Mouse (Mus musculus) G1E (cell line): ENCODE results near the gene Creb3l2. TPM values are rescaled to one million over a fixed set of nuclear protein-coding genes. Genes with fewer than 3 reads are reported as not detected.

Experiments used
- ATAC-seq: 2 replicates; pipeline ENCODE4 v1.8.0; 2016; ENCODE audit warnings: mild to moderate bottlenecking; ENCODE audit not compliant: insufficient number of reproducible peaks, poor library complexity, low FRiP score, severe bottlenecking; ENCODE audit errors: extremely low read depth
- DNase-seq: peaks from one replicate; pipeline ENCODE4 v3.0.0; 2012; ENCODE audit warnings: low spot score
- H3K27me3 ChIP-seq: 2 replicates; pipeline ENCODE4 v1.6.1; 2012; ENCODE audit warnings: mild to moderate bottlenecking, low read length, inconsistent platforms; ENCODE audit not compliant: insufficient read depth
- H3K36me3 ChIP-seq: replicated peaks from 2 replicates; pipeline ENCODE3; 2012; ENCODE audit warnings: mild to moderate bottlenecking, inconsistent platforms
- H3K4me1 ChIP-seq: 2 replicates; pipeline ENCODE4 v1.6.1; 2012; ENCODE audit warnings: low read depth, low read length, inconsistent platforms, mixed read lengths; ENCODE audit not compliant: insufficient read depth
- H3K4me3 ChIP-seq: 2 replicates; pipeline ENCODE4 v1.5.1; 2012; ENCODE audit warnings: low read depth, mild to moderate bottlenecking, inconsistent platforms, low read length, moderate library complexity, mixed read lengths
- H3K9me3 ChIP-seq: replicated peaks from 2 replicates; pipeline ENCODE4 v1.6.1; 2012; ENCODE audit warnings: inconsistent platforms
- CTCF ChIP-seq: IDR thresholded peaks from 2 replicates; pipeline ENCODE4 v1.5.1; 2012; ENCODE audit warnings: low read depth, low read length, inconsistent platforms, mixed read lengths
- GATA1 ChIP-seq: IDR thresholded peaks from 2 replicates; pipeline ENCODE4 v1.6.1; 2012; ENCODE audit warnings: borderline replicate concordance, low read length, inconsistent platforms, mixed read lengths
- GATA2 ChIP-seq: IDR thresholded peaks from 2 replicates; pipeline ENCODE4 v1.6.1; 2012; ENCODE audit warnings: low read depth, low read length, inconsistent platforms, borderline replicate concordance
- POLR2AphosphoS5 ChIP-seq: IDR thresholded peaks from 2 replicates; pipeline ENCODE4 v1.6.1; 2012; ENCODE audit warnings: low read depth, low read length, inconsistent platforms; ENCODE audit not compliant: insufficient replicate concordance
- TAL1 ChIP-seq: conservative IDR thresholded peaks from 2 replicates; pipeline ENCODE4 v1.6.1; 2012; ENCODE audit warnings: low read depth, low read length, inconsistent platforms, mixed read lengths
- polyA plus RNA-seq: library from polyadenylated mRNA; stranded (reverse); fragments of >175 nt; gene quantifications from 2 replicates; pipeline ENCODE4 v1.2.3, GENCODE M21; 2012
- total RNA-seq, 2 experiments: library from RNA; stranded (forward) in 1 of 2; stranded (reverse) in 1 of 2; fragments of 200-1000 nt in 1 of 2; fragments of >200 nt in 1 of 2; fragmentation: Nextera tagmentation in 1 of 2; gene quantifications; 2 replicates each; pipeline ENCODE4 v1.2.3; 2014 to 2017

The Creb3l2 gene
- total and polyA plus RNA-seq, 3 experiments, result 0.16 TPM; not detected in 2

DNA sequence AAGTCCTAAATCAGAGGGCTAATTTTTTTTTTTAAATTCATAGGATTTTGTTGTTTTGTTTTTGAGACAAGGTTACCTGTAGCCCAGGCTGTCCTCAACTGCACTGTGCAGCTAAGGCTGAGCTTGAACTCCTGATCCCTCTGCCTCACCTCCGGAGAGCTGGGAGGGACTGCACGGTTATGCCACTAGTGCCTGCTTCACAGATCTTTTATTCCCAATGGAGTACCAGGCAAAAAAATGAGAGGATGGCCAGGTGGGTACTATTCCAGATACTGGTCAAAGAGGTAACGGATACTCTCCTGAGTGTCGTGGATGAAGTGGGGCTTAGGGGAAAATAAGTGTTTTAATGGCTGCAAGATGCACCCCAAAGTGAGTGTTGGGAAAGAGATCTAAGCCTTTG, 835 bp upstream of the Creb3l2 start:
- Histone ChIP-seq H3K4me3 (no peak overlapping the region), H3K36me3 (no peaks in the 10 kb centered on the region), H3K4me1 (no peaks in the 10 kb centered on the region), H3K9me3 (peaks cover 3% of the 10 kb centered on the region; the same call in 1 of the 2 replicates), H3K27me3 (peaks cover 9% of the 10 kb centered on the region)
- no peak for DNase-seq
- TF ChIP-seq GATA1 (no peak), CTCF (no peak), GATA2 (no peak), TAL1 (no peak), POLR2AphosphoS5 (no peak)
- ATAC-seq, result no peak

DNA sequence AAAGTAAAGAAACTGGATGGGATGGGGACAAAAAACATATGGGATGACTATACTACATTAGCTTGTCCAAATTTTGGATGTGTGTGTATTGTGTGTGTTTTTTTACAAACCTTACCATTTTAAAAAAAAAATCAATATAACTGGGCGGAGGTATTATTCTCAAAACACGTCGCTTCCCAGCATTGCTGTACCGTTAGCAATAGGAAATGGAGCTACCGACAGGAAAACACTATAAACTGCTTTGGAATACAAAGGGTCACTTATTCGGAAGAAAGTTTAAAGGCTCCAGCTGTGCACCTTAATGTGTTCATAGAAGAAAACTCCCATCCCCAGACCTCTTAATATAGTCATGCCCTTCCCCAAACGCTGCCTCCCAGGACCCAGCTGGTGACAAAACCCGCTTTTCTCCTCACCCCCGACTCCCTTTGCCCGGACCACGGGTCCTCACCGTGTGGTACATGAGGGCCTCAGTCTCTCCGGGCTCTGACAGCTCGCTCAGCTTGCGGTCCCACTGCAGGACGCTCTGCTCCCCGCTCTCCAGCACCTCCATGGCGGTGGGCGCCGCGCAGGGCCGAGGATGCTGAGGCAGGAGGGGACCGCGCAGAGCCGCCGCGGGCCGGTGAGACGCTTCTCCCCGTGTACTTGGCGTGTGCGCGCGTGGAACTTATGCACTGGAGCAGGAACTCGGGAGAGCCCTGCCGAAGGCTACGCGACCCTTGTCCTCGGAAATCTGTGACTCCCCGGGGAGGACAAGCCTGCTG, 515 bp downstream of the Creb3l2 start:
- Histone ChIP-seq H3K4me1 (no peaks in the 10 kb centered on the region), H3K9me3 (peaks cover 3% of the 10 kb centered on the region; the same call in 1 of the 2 replicates), H3K27me3 (peaks cover 9% of the 10 kb centered on the region), H3K4me3 (peak overlapping the region; percentile 23; the same call in 1 of the 2 replicates), H3K36me3 (no peaks in the 10 kb centered on the region)
- no peak for DNase-seq
- no peak for ATAC-seq
- TF ChIP-seq CTCF (no peak), TAL1 (no peak), GATA2 (no peak), GATA1 (no peak), POLR2AphosphoS5 (no peak)

DNA sequence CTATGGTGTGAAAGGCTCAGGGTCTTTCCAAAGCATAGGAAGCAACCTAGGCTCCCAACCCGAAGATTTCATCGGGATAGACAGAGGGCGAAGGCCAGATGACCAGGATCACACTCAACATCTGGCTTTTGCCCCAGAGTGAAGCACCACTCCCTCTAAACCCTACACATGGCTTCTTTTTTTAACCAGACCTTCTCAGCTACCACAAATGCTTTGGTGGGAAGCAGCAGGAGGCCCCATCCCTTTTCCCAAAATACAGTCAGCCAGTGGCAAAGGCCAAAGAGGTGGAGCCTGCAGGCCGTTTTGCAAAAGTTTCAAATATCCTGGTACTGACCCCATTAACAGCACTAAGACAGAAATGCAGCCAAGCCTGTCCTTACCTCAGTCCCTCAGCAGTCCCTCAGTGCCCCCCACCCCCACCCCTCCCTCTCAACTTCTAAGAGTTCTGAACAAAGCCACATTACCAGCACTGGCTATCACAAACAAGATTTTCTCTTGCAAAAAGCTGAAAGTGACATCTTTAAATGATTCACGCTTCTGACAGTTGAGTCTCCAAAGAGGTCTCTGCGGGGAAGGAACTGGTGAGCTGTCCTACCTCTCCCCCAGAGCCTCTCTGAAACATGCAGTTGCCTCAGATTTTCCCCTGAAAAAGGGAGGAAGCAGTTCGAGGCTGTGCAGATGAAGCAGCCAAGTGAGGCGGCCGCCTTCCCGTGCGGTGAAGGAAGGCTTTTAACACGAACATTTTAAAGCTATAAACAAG, 1.3 kb downstream of the Creb3l2 start:
- Histone ChIP-seq H3K27me3 (peaks cover 9% of the 10 kb centered on the region), H3K4me1 (no peaks in the 10 kb centered on the region), H3K4me3 (no peak overlapping the region), H3K36me3 (no peaks in the 10 kb centered on the region), H3K9me3 (peaks cover 3% of the 10 kb centered on the region; the same call in 1 of the 2 replicates)
- ATAC-seq (no peak), DNase-seq (no peak)
- TF ChIP-seq TAL1 (no peak), GATA1 (no peak), CTCF (no peak), POLR2AphosphoS5 (no peak), GATA2 (no peak)

DNA sequence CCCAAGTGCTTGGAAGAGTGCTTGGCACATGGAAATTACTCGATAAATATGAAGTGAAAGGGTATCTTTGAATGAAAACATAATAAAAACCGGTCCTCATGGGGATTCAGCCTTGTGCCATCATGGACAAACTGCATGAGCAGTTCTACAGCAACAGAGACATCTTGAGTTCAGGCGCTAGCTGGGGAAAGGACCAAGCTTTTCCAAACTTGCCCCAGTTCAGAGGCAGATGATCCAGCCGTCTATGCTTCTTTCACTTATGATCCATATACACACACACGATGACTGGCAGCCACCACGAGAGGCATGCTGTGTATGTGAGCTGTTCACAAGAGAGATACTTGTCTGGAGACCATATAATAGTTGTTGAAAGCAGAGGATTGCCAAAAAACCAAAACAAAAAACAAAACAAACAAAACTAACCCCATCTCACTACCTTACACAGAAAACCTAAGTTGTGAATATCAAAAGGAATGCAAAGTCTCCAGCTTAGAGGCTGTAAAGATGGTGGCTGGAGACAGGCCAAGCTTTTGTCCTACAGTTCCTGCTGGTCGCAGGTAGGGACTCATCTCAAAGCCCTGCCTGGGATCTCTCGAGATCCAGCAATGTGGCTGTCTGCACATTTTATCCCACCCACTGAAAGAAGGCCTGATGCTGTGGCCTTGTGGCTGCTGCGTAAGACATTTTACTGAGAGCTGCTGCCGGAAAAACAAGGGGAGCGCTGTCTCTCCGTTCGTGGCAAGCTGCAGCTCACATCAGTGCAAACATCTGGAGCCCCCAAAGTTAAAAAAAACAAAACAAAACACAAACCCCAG, 2.1 kb downstream of the Creb3l2 start:
- no peak for DNase-seq
- TF ChIP-seq GATA2 (no peak), CTCF (no peak), GATA1 (no peak), POLR2AphosphoS5 (no peak), TAL1 (no peak)
- H3K4me1 ChIP-seq, result no peaks in the 10 kb centered on the region
- H3K27me3 ChIP-seq, result peaks cover 9% of the 10 kb centered on the region
- ATAC-seq, result no peak
- peaks cover 3% of the 10 kb centered on the region; the same call in 1 of the 2 replicates for H3K9me3 ChIP-seq
- no peak overlapping the region for H3K4me3 ChIP-seq
- no peaks in the 10 kb centered on the region for H3K36me3 ChIP-seq

DNA sequence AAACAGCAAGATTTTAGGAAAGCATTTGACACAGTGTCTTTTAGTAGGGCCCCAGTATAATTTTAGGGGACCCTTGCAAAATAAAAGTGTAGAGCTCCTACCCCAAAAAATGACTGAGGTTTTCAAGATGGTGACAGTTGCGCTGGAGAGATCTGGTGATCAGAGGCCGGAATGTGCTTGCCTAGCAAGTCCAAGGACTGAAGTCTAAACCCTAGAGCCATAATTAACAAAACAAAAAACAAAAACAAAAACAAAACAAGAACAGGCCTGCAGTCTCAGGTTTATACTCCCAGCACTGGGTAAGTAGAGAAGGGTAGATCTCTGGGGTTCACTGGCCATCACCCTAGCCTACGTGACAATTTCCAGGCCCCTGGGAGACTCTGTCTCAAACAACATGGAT, 3.4 kb downstream of the Creb3l2 start:
- Histone ChIP-seq H3K27me3 (peaks cover 9% of the 10 kb centered on the region), H3K4me3 (no peak overlapping the region), H3K4me1 (no peaks in the 10 kb centered on the region), H3K36me3 (no peaks in the 10 kb centered on the region), H3K9me3 (peaks cover 3% of the 10 kb centered on the region; the same call in 1 of the 2 replicates)
- DNase-seq, result no peak
- ATAC-seq, result no peak
- TF ChIP-seq TAL1 (no peak), GATA2 (no peak), POLR2AphosphoS5 (no peak), CTCF (no peak), GATA1 (no peak)

DNA sequence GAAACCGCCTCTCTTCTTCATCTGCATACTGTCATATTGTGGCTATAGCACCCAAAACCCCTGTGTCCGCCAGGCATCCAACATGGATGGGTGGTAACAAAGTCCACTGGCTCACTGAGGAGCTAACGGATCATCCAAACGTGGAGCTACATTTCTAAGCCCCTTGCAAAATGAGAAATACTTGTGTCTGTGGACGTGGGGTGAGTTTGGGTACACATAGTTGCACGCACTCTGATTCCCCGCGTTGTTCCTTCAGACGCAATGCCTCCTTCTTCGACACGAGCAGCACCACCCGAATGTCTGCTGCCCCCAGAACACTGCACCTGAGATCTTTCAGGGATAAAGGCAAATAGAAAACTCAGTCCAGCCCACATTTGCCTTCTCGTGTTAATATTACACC, 4.9 kb downstream of the Creb3l2 start:
- peaks cover 8% of the 10 kb centered on the region for H3K27me3 ChIP-seq
- no peak overlapping the region for H3K4me3 ChIP-seq
- TF ChIP-seq GATA2, result no peak
- TF ChIP-seq GATA1, result no peak
- no peak for TF ChIP-seq TAL1
- TF ChIP-seq POLR2AphosphoS5, result no peak
- TF ChIP-seq CTCF, result no peak
- ATAC-seq (no peak), DNase-seq (no peak)
- no peaks in the 10 kb centered on the region for H3K4me1 ChIP-seq
- peaks cover 3% of the 10 kb centered on the region; the same call in 1 of the 2 replicates for H3K9me3 ChIP-seq
- no peaks in the 10 kb centered on the region for H3K36me3 ChIP-seq
